Comparison of ENCODE assay signal across 18 mouse cellular contexts in genomic region chr14:110543303-110544134, GRCm38 (mm10).
"Had no signal": no experiment of that assay in that cellular context is flagged by ENCODE, and none has a peak within 500 bp of the region (broad histone marks: within the 10 kb centered on the region; RNA-seq: fewer than 3 reads in every experiment).

No protein-coding gene starts in this region.

- H3K4me2 ChIP-seq: kidney, embryonic 15.5 days; limb, embryonic 12.5 days; limb, embryonic 15.5 days; liver, embryonic 11.5 days; midbrain, embryonic 13.5 days; stomach, embryonic 15.5 days had no signal

- H3K9ac ChIP-seq: kidney, embryonic 15.5 days; limb, embryonic 12.5 days; limb, embryonic 15.5 days; liver, embryonic 14.5 days; liver, postnatal 0 days; midbrain, embryonic 13.5 days; stomach, embryonic 15.5 days had no signal

- H3K36me3 ChIP-seq: kidney, embryonic 15.5 days; limb, embryonic 12.5 days; limb, embryonic 15.5 days; midbrain, embryonic 13.5 days; stomach, embryonic 15.5 days had no signal

- H3K27me3 ChIP-seq: kidney, embryonic 15.5 days; limb, embryonic 12.5 days; limb, embryonic 15.5 days; midbrain, embryonic 13.5 days; stomach, embryonic 15.5 days had no signal

- H3K4me1 ChIP-seq: kidney, embryonic 15.5 days; limb, embryonic 12.5 days; limb, embryonic 15.5 days; midbrain, embryonic 13.5 days; stomach, embryonic 15.5 days had no signal

- DNase-seq: kidney, adult 2 months; kidney, postnatal 14 days; kidney, postnatal 4 days; left cerebral cortex, postnatal 4 days; liver, postnatal 0 days; right cerebral cortex, postnatal 25 days; spleen, adult 18-20 months; thymus, postnatal 25 days had no signal

- H3K4me3 ChIP-seq: kidney, embryonic 15.5 days; limb, embryonic 12.5 days; limb, embryonic 15.5 days; midbrain, embryonic 13.5 days; stomach, embryonic 15.5 days had no signal

- ATAC-seq: intestine, embryonic 16.5 days; liver, postnatal 0 days; midbrain, embryonic 13.5 days; midbrain, embryonic 16.5 days had no signal

- H3K9me3 ChIP-seq: kidney, embryonic 15.5 days; limb, embryonic 12.5 days; limb, embryonic 15.5 days; midbrain, embryonic 13.5 days; stomach, embryonic 15.5 days had no signal

- H3K27ac ChIP-seq: kidney, embryonic 15.5 days; limb, embryonic 12.5 days; limb, embryonic 15.5 days; liver, embryonic 14.5 days; macrophage; midbrain, embryonic 13.5 days; stomach, embryonic 15.5 days had no signal
